Mouse (Mus musculus): Measurements from ENCODE around the gene Apol7e.
A peak's percentile ranks its signal among the peaks of the same experiment; 100 is the strongest.
"Not testable (repeated sequence)": the region's sequence is repeated elsewhere in the genome, so short reads cannot be mapped to it uniquely, and the experiment has no call there.

The Apol7e gene

DNA sequence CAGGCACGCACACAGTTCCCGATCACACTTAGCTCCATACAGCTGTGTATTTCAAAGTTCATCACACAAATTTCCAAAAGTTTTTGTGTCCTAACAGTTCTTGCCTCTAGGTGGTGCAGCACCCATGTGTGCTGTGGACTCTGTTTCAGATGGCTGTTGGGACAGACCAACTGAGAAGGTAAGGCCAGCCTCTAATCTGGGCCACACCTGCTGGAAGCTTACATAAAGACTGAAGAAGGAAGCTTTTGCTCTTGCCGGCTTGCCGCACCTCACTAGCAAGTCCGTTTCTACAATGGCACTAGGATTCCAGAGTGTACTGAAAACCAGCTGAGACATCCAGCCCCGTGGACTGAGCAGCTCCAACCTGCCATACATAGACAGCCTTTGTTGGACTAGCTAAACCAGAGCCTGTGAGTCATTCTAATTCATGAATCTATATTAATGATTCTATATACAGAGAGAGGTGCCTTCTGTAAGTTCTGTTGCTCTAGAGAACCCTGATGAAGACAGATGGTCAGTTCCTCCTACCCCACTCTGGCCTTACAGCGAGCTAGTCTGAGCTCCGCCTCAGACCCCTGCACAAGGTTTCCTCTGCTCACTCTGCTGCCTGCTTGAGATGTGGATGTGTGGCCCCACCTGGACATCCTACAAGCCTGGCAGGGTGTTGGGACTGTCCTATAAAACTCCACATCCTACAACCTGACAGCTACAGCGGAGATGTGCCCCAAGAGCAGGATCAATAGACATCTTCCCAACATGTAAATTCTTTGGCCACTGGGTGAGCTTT lies 42.0 kb downstream of the Apol7e start:
- DNase-seq (ENCODE audit: low spot score in 2 of 2), result no peak

DNA sequence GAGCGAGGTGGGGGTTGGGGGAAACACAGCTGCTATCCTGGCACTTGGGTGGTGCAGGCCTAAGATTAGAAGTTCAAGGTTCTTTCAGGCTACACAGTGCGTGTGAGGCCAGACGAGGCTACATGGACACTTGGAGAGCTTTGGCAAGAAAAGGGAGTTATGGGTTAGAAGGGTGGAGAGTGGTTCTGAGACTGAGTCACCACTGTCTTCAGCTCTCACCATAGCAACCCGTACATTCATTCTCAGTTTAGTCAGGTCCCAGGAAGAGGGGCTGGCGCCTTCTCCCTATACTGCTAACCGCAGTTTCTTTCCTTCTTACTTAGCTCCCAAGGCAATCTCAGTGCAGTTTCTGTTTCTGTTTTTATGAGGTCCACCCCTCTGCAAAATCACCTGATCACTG lies 42.9 kb downstream of the Apol7e start:
- DNase-seq (ENCODE audit: low spot score in 2 of 2), result not testable (repeated sequence)

DNA sequence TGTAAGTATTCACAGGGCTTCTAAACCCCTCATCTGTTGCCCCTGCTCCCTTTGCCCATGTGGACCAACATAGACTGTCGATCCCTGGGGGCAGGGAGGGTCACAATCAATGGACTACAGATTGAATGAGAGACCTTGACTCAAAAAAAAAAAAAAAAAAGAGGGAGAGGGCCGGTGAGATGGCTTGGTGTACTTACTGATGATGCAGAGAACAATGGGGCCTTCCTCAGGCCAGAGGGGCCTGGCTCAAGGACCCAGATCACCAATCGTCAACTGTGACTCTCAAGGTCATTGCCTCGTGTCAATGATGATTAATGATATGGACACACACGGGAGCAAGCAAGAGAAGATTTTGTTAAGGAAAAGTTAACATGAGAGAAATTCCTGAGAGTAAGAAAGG lies 46.0 kb downstream of the Apol7e start:
- DNase-seq (ENCODE audit: low spot score in 2 of 2), result no peak

DNA sequence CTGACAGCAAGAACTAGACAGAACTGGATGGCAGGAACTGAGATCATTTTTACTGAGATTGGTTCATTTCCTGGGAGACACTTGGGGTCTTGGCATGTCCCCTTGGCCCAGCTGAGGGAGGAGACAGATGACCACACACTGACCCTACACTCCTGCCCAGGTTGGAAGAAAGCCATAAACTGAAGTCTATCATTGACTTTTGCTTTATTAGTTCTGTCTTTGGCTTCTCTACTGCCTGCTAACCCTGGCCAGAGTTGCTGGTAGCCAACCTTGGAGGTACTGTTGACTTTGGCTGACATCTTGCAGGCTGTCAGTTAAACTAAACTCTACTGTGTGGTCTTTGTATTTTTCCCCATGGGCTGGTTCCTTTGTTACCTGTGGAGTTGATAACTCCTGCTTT lies 46.4 kb downstream of the Apol7e start:
- DNase-seq (ENCODE audit: low spot score in 2 of 2), result no peak

- no peak for DNase-seq (ENCODE audit: low spot score in 2 of 2)
Measured at GRCm38 (mm10) chr15:77746326-77746725, 47.7 kb downstream of the Apol7e start.

- DNase-seq (ENCODE audit: low spot score in 2 of 2), result no peak
Measured at GRCm38 (mm10) chr15:77748414-77748813, 49.8 kb downstream of the Apol7e start.

GRCm38 (mm10) chr15:77749717-77750116 lies 51.1 kb downstream of the Apol7e start:
- no peak for DNase-seq (ENCODE audit: low spot score in 2 of 2)

GRCm38 (mm10) chr15:77750461-77750860 lies 51.8 kb downstream of the Apol7e start:
- no peak for DNase-seq (ENCODE audit: low spot score in 2 of 2)

- no peak for DNase-seq (ENCODE audit: low spot score in 2 of 2)
Measured at GRCm38 (mm10) chr15:77752443-77752842, 53.8 kb downstream of the Apol7e start.

DNA sequence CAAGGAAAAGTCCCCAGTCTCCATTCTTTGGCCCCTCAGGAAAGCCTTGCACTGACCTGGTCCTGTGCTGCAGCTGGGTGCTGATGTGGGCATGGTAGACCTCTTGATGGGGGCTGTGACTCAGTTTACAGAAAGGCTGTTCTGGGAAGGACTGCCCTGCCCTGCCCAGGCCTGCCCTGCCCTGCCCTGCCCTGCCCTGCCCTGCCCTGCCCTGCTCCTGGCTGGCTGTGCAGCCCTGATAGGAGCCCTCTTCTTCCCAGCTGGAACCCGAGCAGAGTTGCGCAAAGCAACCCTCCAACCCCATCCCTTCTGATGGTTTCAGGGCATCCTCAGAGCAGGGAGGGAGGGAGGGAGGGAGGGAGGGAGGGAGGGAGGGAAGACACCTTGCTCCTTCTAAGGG lies 56.5 kb downstream of the Apol7e start:
- DNase-seq (ENCODE audit: low spot score in 2 of 2), result no peak

- DNase-seq (ENCODE audit: low spot score in 2 of 2), result no peak
Measured at GRCm38 (mm10) chr15:77756081-77756480, 57.4 kb downstream of the Apol7e start.

DNA sequence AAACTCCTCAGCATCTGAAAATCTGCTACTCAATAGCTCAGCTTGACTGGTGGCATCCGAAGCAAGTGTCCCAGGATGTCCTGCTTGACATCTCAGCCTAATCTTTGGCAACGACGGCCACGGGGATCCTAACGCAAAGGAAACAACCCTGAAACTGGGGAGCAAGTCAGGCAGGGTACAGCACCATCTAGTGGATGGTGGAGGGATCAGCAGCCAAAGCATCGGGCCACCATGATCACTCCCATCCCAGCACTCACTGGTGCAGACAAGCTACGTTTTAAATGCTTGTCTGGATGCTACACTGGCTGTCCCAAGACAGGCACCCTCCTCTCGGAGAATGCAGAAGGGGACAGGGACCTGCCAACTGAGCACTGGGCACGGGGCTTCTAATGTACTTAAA lies 58.2 kb downstream of the Apol7e start, which contains the start of gene Apol8:
Gene Apol8, minus strand, starts transcription at position 156 of the 400 bp plus-strand sequence.
- peak; percentile 63 to 68 for DNase-seq (ENCODE audit: low spot score in 2 of 2)

DNA sequence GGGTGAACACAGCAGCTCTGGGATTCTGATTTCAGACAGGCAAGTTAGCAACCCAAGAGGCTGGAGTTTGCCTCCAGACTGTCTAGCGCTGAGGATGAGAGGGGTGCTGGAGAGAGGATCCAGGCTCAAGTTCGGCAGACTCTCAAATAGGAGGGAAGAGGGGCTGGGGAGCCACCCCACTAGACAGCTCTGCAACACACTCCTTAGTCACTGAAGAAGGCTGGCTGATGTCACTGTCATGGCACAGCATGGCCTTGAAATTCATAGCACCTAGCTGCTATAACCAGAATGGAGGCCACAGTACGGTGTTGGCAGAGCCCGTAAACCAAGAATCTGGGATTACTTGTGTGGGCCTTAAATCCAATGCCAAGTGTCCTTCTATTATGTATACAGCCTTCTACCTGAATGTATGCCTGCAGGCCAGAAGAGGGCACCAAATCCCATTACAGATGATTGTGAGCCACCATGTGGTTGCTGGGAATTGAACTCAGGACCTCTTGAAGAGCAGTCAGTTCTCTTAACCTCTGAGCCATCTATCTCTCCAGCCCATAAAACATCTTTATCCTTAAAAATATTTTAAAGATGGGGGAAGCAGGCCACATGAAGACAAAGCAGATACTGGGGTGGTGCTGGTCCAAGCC lies 59.0 kb downstream of the Apol7e start:
- no peak for DNase-seq (ENCODE audit: low spot score in 2 of 2)

DNA sequence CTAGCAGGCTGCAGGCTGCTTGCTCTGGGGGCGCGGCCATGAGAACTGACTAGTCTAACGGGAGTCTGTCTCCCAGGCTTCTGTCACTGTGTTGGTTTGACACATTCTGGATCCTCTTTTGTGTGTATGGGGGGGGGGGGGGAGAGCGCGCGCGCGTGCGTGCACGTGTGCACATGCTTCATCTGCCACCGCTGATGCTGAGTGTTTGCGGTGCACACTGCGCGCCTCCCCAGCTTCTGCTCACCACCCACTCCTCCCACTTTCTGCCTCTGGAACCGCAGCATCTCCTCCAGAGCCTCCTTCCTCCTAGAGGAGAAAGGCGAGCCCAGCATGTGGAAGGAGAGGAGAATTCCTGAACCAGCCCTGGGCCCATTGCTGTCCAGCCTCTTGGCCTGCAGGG lies 61.4 kb downstream of the Apol7e start:
- DNase-seq (ENCODE audit: low spot score in 2 of 2), result no peak

DNA sequence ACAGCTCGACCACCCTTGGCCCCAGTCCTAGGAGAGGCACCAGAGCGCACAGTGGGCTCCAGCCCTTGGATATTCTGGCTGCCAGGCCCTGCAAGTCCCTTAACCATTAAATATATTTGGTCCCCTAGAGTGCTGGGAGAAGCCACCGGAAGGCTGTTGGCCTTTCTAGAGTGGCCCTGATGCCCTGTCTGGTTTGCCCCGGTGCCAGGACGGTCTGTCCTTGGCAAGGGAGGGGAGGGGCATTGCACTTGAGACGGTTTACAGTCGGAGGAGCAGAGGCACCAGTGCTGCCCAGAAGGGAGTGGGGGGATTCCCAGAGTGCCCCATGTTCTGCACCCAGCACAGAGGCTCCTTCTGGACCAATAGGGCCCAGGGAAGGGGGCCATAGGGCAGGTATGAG lies 62.4 kb downstream of the Apol7e start:
- no peak for DNase-seq (ENCODE audit: low spot score in 2 of 2)

DNA sequence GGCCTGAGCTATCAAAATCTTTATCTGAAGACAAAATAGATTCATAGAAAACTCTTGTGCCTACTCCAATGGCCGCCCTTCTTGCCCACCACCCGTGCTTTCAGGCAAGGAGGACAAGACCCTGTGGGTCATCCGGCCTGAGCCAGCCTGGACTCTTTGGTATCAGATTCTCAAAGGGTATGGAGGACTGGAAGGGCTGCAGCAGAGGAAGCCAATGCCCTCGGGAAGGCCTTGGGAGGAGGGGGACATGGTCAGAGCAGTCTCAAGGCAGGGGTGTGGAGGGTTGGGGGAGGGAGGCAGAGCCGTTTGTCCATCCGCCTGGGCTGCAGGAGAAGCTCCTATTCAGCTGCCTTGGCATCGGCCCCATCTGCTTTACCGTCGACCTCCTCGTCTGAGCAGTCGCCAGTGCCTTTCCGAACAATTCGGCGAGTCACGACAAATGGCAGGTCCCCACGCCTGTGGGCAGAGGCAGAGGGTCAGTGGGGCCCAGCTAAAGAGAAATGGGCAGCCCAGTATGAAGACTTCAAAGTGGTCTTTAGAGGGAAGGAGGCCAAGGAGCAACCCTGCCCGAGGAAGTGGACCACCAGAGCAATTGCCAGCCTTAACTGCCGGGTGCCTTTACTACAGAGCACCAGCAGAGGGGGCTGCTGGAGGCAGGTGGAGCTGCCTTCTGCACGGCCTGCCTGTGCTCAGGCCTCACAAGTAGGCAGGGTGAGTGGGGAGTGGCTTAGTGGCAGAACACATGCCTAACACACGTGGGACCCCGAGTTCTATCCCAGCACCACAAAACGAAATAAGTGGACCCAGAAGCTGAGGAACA lies 63.1 kb downstream of the Apol7e start:
- no peak for DNase-seq (ENCODE audit: low spot score in 2 of 2)

DNA sequence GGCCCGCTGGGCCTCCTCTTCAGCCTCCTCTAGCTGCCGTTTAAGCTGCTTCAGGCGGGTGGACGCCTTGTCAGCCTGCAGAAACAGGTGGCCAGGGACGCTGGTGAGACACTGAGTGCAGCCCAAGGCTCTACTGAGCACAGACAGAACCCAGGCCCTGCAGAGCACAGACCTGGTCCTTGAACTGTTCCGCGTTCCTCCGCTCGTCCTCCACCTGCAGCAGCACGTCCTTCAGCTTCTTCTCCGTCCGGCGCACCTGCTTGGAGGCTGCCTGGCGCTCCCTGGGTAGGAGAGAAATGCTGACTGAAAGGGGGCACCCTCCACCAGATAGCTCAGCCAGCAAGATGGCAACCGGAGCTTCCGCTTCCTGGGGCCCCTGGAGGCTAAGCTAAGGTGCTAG lies 64.4 kb downstream of the Apol7e start:
- no peak for DNase-seq (ENCODE audit: low spot score in 2 of 2)

DNA sequence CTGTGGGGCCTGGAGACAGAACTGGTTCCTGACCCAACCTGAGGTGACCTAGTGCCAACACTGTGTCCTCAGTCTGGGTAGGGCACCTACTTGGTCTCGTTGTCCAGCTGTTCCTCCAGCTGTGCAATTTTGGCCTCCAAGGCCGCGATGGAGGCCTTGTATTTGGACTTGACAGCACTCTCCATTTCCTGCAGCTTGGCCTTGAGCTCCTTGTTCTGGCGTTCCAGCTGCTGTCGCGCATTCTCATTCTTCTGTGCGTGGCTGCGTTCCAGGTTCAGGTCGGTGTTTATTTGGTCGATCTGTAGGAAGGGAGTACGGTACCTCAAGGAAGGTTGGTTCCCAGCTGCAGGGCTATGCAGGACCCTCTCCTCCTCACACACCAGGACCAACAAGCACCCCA lies 65.0 kb downstream of the Apol7e start:
- DNase-seq (ENCODE audit: low spot score in 2 of 2), result no peak

- DNase-seq (ENCODE audit: low spot score in 2 of 2), result no peak
Measured at GRCm38 (mm10) chr15:77764391-77765006, 65.8 kb downstream of the Apol7e start.

GRCm38 (mm10) chr15:77765484-77766093 lies 66.9 kb downstream of the Apol7e start:
- no peak for DNase-seq (ENCODE audit: low spot score in 2 of 2)

GRCm38 (mm10) chr15:77766981-77767380 lies 68.3 kb downstream of the Apol7e start:
- DNase-seq (ENCODE audit: low spot score in 2 of 2), result no peak
